Mouse (Mus musculus): ENCODE data around the gene Arhgef5. TPM values are rescaled to one million over a fixed set of nuclear protein-coding genes. Genes with fewer than 3 reads are reported as not detected.

The Arhgef5 gene
- polyA plus RNA-seq, 1 experiment: 0.20 TPM

DNA sequence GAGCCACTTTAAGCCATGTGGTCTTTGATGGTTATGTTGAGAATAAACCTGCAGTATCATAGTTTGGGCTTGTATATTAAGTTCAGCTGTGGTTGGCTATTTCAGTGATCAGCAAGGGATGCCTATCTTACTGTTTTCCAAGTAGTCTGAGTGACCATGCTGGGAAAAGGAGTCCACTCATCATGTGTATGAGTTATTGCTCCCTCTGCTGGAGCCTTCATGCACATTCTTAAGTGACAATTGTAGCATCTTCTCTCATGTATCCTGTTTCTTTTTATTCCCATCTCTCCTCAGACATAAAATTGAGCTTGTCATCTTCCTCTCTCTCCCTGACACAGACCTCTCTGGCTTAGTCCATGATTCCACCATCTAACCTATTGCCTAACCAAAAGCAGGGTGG is 12.9 kb downstream of the Arhgef5 start:
- TF ChIP-seq POLR2A (IDR thresholded peaks at IDR 0.05; ENCODE audit: borderline replicate concordance, low read depth, low read length) (no peak), CTCF (IDR thresholded peaks at IDR 0.05; ENCODE audit: low read depth, low read length) (no peak)
- no peaks in the 10 kb centered on the region for H3K4me1 ChIP-seq (ENCODE audit: control insufficient read depth, insufficient read depth, low read length)
- H3K4me3 ChIP-seq (ENCODE audit: insufficient read depth, low read length): no peak overlapping the region
- H3K27ac ChIP-seq (ENCODE audit: insufficient read depth, low read depth, low read length): no peak overlapping the region

DNA sequence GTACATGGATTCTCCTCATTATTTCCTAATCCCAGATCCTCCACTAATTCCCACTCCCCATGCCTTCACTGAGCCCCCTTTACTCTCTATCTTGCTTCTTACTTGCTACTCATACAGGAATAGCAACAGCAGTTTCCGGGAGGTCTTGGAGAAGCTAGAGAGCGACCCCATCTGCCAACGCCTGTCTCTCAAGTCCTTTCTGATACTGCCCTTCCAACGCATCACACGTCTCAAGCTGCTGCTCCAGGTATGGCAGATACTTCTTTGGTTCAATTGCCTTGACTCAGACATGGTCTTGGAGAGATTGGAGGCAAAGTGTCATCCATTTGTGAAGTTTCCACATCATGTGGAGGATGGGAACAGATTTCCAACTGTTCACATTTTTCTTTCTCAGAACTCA is 15.1 kb downstream of the Arhgef5 start:
- H3K27ac ChIP-seq (ENCODE audit: insufficient read depth, low read depth, low read length): no peak overlapping the region
- no peaks in the 10 kb centered on the region for H3K4me1 ChIP-seq (ENCODE audit: control insufficient read depth, insufficient read depth, low read length)
- TF ChIP-seq POLR2A (IDR thresholded peaks at IDR 0.05; ENCODE audit: borderline replicate concordance, low read depth, low read length) (no peak), CTCF (IDR thresholded peaks at IDR 0.05; ENCODE audit: low read depth, low read length) (no peak)
- no peak overlapping the region for H3K4me3 ChIP-seq (ENCODE audit: insufficient read depth, low read length)

DNA sequence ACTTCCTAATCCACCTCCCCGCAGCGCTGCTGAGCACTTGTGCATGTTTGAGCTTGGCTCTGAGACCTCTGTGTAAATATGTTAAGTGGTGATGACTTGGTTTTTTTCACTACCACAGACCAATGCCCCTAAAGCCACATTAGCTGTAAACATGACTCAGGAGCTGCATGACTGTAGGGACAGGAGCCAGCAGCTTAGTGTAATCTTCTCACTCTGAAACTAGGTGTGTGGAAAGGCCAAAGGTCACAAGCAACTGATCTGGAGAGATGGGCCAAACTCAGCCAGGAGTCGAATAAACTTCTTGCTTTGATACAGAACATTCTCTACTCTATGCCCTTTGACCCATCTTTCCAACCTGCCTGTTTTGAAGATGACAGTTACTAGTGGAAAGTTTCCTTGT is 26.7 kb downstream of the Arhgef5 start:
- Histone ChIP-seq H3K4me1 (ENCODE audit: control insufficient read depth, insufficient read depth, low read length) (no peaks in the 10 kb centered on the region), H3K4me3 (ENCODE audit: insufficient read depth, low read length) (no peak overlapping the region), H3K27ac (ENCODE audit: insufficient read depth, low read depth, low read length) (no peak overlapping the region)
- TF ChIP-seq CTCF (IDR thresholded peaks at IDR 0.05; ENCODE audit: low read depth, low read length): no peak
- no peak for TF ChIP-seq POLR2A (IDR thresholded peaks at IDR 0.05; ENCODE audit: borderline replicate concordance, low read depth, low read length)

DNA sequence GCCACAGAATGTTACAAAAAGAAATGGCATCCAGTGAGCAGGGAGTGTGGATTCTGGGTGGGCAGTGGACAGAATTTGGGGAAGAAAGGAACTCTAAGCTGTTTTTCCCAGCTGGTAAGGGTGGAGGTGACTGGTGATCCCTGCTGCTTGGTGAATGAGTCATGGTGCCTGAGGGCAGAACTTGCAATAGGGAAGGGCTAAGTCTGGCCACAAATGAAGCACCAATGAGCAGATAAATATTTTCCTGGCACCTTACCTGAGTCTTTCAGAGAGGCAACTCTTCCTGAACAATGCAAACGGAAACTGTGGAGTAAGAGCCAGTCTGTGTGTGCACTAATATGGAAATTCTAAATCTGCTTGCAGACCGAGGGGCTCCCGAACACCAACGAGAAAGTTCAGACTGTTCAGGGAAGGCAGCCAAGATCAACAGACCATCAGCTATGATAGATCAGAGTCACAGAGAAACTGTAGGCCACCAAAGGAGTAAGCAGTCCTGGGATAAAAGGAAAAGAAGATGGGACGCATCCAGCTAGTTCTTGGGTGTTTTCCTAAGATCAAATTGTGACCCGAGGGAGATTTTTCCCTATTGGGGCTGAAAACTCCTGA is 27.2 kb downstream of the Arhgef5 start:
- TF ChIP-seq POLR2A (IDR thresholded peaks at IDR 0.05; ENCODE audit: borderline replicate concordance, low read depth, low read length) (no peak), CTCF (IDR thresholded peaks at IDR 0.05; ENCODE audit: low read depth, low read length) (no peak)
- Histone ChIP-seq H3K4me3 (ENCODE audit: insufficient read depth, low read length) (no peak overlapping the region), H3K27ac (ENCODE audit: insufficient read depth, low read depth, low read length) (no peak overlapping the region), H3K4me1 (ENCODE audit: control insufficient read depth, insufficient read depth, low read length) (no peaks in the 10 kb centered on the region)

DNA sequence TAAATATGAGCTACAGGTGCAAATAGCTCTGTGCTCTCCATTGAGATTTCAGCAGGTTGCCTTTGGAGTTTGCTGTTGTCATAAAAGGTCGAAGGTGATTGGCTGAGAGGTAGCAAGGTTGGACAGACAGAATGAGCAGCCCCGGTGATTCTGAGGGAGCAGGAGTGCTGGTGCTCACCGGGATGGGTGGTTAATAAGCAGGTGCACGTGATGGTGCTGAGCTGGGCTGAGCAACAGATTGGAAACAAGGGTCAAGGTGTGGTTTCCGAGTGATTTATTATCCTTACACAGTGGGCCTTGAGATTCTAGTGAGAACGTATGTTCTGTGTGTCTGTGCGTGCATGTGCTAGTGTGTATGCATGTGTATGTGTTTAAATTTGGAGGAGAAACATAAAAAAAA is 27.8 kb downstream of the Arhgef5 start:
- no peak for TF ChIP-seq POLR2A (IDR thresholded peaks at IDR 0.05; ENCODE audit: borderline replicate concordance, low read depth, low read length)
- no peak for TF ChIP-seq CTCF (IDR thresholded peaks at IDR 0.05; ENCODE audit: low read depth, low read length)
- no peak overlapping the region for H3K4me3 ChIP-seq (ENCODE audit: insufficient read depth, low read length)

DNA sequence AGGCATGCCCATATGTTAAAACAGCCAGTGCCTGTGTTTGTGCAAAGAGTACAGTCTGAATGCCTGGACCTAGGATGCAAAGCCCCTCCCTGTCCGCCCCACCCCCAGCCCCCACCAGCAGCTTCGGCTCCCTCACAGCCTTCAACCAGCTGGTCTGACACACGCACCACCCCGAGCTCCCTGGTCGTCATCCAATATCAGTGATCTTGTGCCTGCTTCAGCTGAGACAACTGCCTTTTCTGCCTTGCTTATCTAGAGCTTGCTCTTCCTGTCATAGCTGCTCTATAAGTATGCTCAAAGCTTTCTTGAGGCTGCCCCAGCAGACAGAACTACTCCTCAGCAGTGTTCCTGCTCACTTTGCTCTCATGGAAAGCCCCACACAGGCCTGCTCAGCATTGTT is 30.5 kb downstream of the Arhgef5 start:
- TF ChIP-seq POLR2A (IDR thresholded peaks at IDR 0.05; ENCODE audit: borderline replicate concordance, low read depth, low read length): no peak
- TF ChIP-seq CTCF (IDR thresholded peaks at IDR 0.05; ENCODE audit: low read depth, low read length): no peak
- Histone ChIP-seq H3K4me1 (ENCODE audit: control insufficient read depth, insufficient read depth, low read length) (no peaks in the 10 kb centered on the region), H3K4me3 (ENCODE audit: insufficient read depth, low read length) (no peak overlapping the region), H3K27ac (ENCODE audit: insufficient read depth, low read depth, low read length) (no peak overlapping the region)

More for the DNA sequence above, 27.8 kb downstream of the Arhgef5 start:
- H3K4me1 ChIP-seq (ENCODE audit: control insufficient read depth, insufficient read depth, low read length): no peaks in the 10 kb centered on the region
- H3K27ac ChIP-seq (ENCODE audit: insufficient read depth, low read depth, low read length): no peak overlapping the region

DNA sequence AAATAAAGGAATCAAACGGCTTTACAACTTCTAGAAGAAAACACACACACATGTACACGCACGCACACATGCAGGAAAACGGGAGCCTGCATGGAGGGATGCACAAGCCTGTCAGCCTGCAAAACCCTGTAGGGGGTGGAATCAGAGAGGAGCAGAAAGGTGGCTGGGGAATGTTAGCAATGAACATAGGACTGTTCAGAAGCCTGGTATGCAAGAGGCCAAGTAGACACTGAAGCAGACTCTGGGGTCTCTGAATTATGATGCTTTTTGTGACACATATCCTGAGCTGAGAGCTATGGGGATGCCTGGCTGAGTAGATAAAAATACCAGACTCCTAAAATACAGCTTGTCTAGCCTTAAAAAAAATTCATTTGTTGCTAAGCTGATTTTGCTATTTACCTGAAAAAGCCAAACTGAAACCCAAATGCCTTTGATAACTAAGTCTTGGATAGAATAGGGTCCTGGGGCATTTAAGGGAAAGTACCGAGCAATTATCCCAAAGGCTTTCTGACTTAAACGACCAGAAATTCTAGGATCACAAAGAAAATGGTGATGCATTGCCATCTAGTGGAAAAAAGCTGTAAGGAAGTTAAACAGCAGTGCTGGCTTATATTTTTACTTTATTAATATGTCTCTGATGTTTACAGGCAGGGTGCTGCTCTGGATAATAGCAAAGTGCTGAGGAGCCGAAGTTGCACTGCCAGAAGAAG is 31.6 kb downstream of the Arhgef5 start:
- H3K4me3 ChIP-seq (ENCODE audit: insufficient read depth, low read length): no peak overlapping the region
- no peaks in the 10 kb centered on the region for H3K4me1 ChIP-seq (ENCODE audit: control insufficient read depth, insufficient read depth, low read length)
- no peak overlapping the region for H3K27ac ChIP-seq (ENCODE audit: insufficient read depth, low read depth, low read length)
- TF ChIP-seq CTCF (IDR thresholded peaks at IDR 0.05; ENCODE audit: low read depth, low read length) (no peak), POLR2A (IDR thresholded peaks at IDR 0.05; ENCODE audit: borderline replicate concordance, low read depth, low read length) (no peak)

DNA sequence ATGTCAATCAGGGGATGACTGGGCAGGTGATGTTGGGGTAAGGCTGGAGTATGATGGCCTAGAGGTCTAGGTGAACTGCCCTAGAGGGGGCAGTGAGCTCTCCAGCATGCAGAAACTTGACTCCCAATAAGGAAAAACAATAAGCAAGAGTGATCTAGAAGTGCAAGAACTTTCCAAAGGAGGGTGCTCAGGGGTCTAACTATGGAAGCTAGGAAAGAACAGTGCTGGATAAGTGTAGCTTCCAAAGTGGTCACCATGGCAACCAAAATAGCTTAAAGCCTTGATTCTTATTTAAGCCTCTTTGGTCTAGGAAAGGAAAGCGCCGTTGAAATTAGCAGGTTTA is 32.1 kb downstream of the Arhgef5 start:
- H3K4me1 ChIP-seq (ENCODE audit: control insufficient read depth, insufficient read depth, low read length): no peaks in the 10 kb centered on the region
- no peak overlapping the region for H3K27ac ChIP-seq (ENCODE audit: insufficient read depth, low read depth, low read length)
- H3K4me3 ChIP-seq (ENCODE audit: insufficient read depth, low read length): no peak overlapping the region
- TF ChIP-seq CTCF (IDR thresholded peaks at IDR 0.05; ENCODE audit: low read depth, low read length) (no peak), POLR2A (IDR thresholded peaks at IDR 0.05; ENCODE audit: borderline replicate concordance, low read depth, low read length) (no peak)

DNA sequence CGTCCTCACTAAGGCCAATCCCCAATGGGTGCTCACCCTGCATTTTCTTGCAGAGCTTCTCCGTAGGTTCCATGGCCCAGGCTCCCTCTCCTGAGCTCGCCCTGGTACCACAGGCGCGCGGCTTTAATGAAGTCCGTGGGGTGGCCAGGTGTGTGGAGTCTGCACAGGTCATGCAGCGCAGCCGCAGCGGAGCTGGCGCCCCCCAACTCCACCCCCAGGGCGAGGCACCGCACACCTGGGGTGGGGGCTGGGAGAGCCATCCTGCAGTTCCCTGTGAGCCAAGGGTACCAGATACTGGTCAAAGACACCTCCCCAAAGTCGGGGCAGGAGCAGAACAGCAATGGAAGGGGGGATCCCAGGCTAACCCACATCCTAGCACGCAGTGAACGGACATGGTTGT is 44.1 kb downstream of the Arhgef5 start, which contains the start of gene Nobox:
Nobox (minus strand) TSS at position 101 of the 400 bp plus-strand sequence.
- Histone ChIP-seq H3K4me3 (ENCODE audit: insufficient read depth, low read length) (no peak within 1 kb of the TSS), H3K27ac (ENCODE audit: insufficient read depth, low read depth, low read length) (no peak within 1 kb of the TSS), H3K4me1 (ENCODE audit: control insufficient read depth, insufficient read depth, low read length) (no peaks in the 10 kb centered on the region)
- TF ChIP-seq CTCF (IDR thresholded peaks at IDR 0.05; ENCODE audit: low read depth, low read length) (no peak), POLR2A (IDR thresholded peaks at IDR 0.05; ENCODE audit: borderline replicate concordance, low read depth, low read length) (no peak)

DNA sequence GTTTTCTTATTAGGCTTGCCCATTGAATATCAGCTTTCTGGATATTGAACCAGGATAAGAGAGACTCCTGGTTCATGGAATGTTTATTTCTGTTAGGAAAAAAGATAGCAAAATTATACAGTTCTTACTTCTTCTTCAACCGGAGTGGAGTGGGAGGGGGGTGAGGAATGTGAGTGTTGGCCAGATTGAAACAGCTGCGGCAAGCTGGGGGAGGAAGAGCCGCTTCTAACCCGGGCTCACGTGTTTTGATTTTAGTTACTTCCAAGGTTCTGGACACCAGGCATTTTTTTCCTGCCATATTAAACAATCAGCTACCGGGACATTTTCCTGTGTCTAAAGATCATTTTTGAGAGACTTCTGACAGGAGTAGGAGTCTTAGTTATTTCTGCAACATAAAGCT is 44.7 kb downstream of the Arhgef5 start:
- Histone ChIP-seq H3K4me3 (ENCODE audit: insufficient read depth, low read length) (no peak overlapping the region), H3K27ac (ENCODE audit: insufficient read depth, low read depth, low read length) (no peak overlapping the region), H3K4me1 (ENCODE audit: control insufficient read depth, insufficient read depth, low read length) (no peaks in the 10 kb centered on the region)
- TF ChIP-seq POLR2A (IDR thresholded peaks at IDR 0.05; ENCODE audit: borderline replicate concordance, low read depth, low read length) (no peak), CTCF (IDR thresholded peaks at IDR 0.05; ENCODE audit: low read depth, low read length) (no peak)

All from bone marrow macrophage, adult 2 months (primary cell).